Mouse (Mus musculus): Measurements from ENCODE around the gene Plek2.

- TF ChIP-seq CTCF (IDR thresholded peaks at IDR 0.05; ENCODE audit: low read depth) (no peak), EP300 (optimal IDR thresholded peaks at IDR 0.05) (no peak)
Observed at GRCm38 (mm10) chr12:78910684-78911461, 4.1 kb upstream of the Plek2 start.
